Mouse (Mus musculus) ES-E14 (cell line): ENCODE measurements around the gene Anks1b.

Experiments
- CHD2 ChIP-seq: IDR thresholded peaks from 2 replicates; pipeline ENCODE4 v1.6.1; 2014; ENCODE audit warnings: mild to moderate bottlenecking, low read depth, low read length, inconsistent platforms
- MAFK ChIP-seq: IDR thresholded peaks from 2 replicates; pipeline ENCODE4 v1.6.1; 2014; ENCODE audit warnings: mild to moderate bottlenecking, low read depth, low read length, inconsistent platforms; ENCODE audit not compliant: insufficient read depth

GRCm38 (mm10) chr10:90220470-90220869 is 347.2 kb downstream of the Anks1b start:
- TF ChIP-seq CHD2 (no peak), MAFK (no peak)
